Mouse (Mus musculus) erythroid progenitor cell, adult 5-6 weeks (primary cell): ENCODE results near the gene Ptdss2. TPM values are rescaled to one million over a fixed set of nuclear protein-coding genes. Genes with fewer than 3 reads are reported as not detected.

Experiments used
- ATAC-seq: replicated peaks from 2 replicates; pipeline ENCODE4 v1.8.0; 2016; ENCODE audit warnings: moderate number of reproducible peaks, mild to moderate bottlenecking, moderate TSS enrichment, inconsistent platforms; ENCODE audit not compliant: poor library complexity, low FRiP score, severe bottlenecking
- total RNA-seq, 2 experiments: library from RNA; stranded (forward) in 1 of 2; stranded (reverse) in 1 of 2; fragments of 150-400 nt in 1 of 2; fragments of 186-747, 209-891 nt in 1 of 2; gene quantifications; 2 replicates each; pipeline versions ENCODE4 v1.2.3 to v1.2.4; 2015 to 2017; ENCODE audit warnings: low replicate concordance in 2 of 2

The Ptdss2 gene
- total RNA-seq, 2 experiments from 2014 or later: 278 to 327 TPM

DNA sequence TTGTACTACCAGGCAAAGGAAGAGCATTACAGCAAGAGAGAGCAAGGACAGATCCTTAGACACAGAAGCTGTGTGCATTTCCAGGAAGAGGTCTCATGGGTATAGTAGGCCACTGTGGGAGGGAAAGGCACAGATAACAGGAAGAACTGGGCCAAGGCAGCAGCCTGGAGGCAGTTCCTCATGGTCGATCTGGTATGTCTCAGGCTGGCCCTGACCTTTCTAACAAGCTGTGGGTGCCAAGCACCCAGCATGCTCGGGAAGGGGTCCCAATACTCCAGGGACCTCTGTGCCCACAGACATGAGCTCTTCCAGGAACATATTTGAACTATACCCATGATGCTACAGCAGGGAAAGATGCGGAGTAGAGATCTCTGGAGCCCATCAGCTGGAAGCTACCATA, 82.4 kb downstream of the Ptdss2 start:
- ATAC-seq: no peak

DNA sequence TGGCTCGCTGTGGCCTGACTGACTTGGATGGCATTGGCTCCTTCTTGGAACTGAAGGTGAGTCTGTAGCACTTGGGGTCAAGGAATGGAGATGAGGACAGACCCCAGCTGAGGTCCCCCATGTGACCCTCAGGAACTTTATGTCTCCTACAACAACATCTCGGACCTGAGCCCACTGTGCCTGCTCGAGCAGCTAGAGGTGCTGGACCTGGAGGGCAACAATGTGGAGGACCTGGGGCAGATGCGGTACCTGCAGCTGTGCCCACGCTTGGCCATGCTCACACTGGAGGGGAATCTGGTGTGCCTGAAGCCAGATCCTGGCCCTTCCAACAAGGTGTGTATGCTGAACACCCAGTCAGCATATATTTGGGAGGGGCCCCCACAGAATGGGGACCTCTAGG, 83.3 kb downstream of the Ptdss2 start:
- ATAC-seq: no peak

DNA sequence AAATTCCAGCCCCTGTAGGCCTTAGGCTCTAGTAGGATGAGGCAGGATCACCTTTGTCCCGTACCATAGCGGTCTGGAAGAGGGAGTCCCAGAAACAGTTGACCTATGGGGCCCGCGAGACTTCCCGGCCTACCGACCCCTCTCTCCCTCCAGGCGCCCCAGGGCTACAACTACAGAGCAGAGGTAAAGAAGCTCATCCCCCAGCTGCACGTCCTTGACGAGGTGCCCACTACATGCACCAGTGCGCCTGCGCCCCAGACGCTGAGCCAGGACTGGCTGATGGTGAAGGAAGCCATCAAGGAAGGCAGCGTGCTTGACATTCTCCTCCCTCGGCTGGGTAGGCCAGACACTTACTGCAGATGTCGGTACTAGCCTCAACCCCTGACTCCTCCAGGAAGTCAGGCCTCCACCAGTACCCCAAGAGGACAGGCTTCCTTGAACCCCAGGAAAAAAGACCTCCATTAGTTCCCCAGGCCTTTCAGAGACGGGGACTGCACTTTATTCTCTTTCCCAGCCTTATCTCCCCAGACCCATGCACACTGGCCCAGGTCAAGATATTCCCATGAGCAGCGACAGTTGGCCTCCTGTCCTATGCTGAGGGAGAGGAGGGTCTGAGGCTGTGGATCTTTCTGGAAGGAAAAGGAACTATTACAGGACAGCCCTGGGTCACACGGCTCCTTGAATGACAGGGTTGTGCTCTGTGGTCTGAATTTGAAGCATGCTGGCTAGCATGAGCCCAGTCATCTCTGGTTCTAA, 84.2 kb downstream of the Ptdss2 start:
- ATAC-seq: no peak

Other genes with a start within 250 kb of the Ptdss2 start
- gene Psmd13, start 240.4 kb upstream of the Ptdss2 start, total RNA-seq (2015; ENCODE audit: low replicate concordance): 74.2 and 90.1 TPM in 2 replicates
- gene Psmd13, start 240.4 kb upstream of the Ptdss2 start, total RNA-seq (2017; ENCODE audit: low replicate concordance): 136 and 162 TPM in 2 replicates
- 14.4 and 16.3 TPM in 2 replicates for gene Sirt3, start 240.1 kb upstream of the Ptdss2 start, total RNA-seq (2015; ENCODE audit: low replicate concordance)
- gene Sirt3, start 240.1 kb upstream of the Ptdss2 start, total RNA-seq (2017; ENCODE audit: low replicate concordance): 6.5 and 13.5 TPM in 2 replicates
- not detected in 2 replicates for gene Cox8b, start 221.9 kb upstream of the Ptdss2 start, total RNA-seq (2015; ENCODE audit: low replicate concordance)
- gene Cox8b, start 221.9 kb upstream of the Ptdss2 start, total RNA-seq (2017; ENCODE audit: low replicate concordance): not detected in 2 replicates
- gene Nlrp6, start 201.5 kb upstream of the Ptdss2 start, total RNA-seq (2015; ENCODE audit: low replicate concordance): not detected in 2 replicates
- not detected in 2 replicates for gene Nlrp6, start 201.5 kb upstream of the Ptdss2 start, total RNA-seq (2017; ENCODE audit: low replicate concordance)
- 0.72 TPM in 1 of 2 replicates, not detected in the other for gene Pgghg, start 181.0 kb upstream of the Ptdss2 start, total RNA-seq (2015; ENCODE audit: low replicate concordance)
- 0.90 and 1.3 TPM in 2 replicates for gene Pgghg, start 181.0 kb upstream of the Ptdss2 start, total RNA-seq (2017; ENCODE audit: low replicate concordance)
- gene Ifitm5, start 172.1 kb upstream of the Ptdss2 start, total RNA-seq (2015; ENCODE audit: low replicate concordance): not detected in 2 replicates
- not detected in 2 replicates for gene Ifitm5, start 172.1 kb upstream of the Ptdss2 start, total RNA-seq (2017; ENCODE audit: low replicate concordance)
- not detected in 2 replicates for gene Gm45717, start 166.4 kb upstream of the Ptdss2 start, total RNA-seq (2015; ENCODE audit: low replicate concordance)
- not detected in 2 replicates for gene Gm45717, start 166.4 kb upstream of the Ptdss2 start, total RNA-seq (2017; ENCODE audit: low replicate concordance)
- 61.6 and 73.4 TPM in 2 replicates for gene Ifitm2, start 166.4 kb upstream of the Ptdss2 start, total RNA-seq (2015; ENCODE audit: low replicate concordance)
- 14.5 and 51.7 TPM in 2 replicates for gene Ifitm2, start 166.4 kb upstream of the Ptdss2 start, total RNA-seq (2017; ENCODE audit: low replicate concordance)
- 31.0 TPM in 1 of 2 replicates, not detected in the other for gene Ifitm1, start 155.2 kb upstream of the Ptdss2 start, total RNA-seq (2015; ENCODE audit: low replicate concordance)
- 0.90 and 20.6 TPM in 2 replicates for gene Ifitm1, start 155.2 kb upstream of the Ptdss2 start, total RNA-seq (2017; ENCODE audit: low replicate concordance)
- gene Ifitm3, start 111.6 kb upstream of the Ptdss2 start, total RNA-seq (2015; ENCODE audit: low replicate concordance): 156 and 271 TPM in 2 replicates
- 73.5 and 106 TPM in 2 replicates for gene Ifitm3, start 111.6 kb upstream of the Ptdss2 start, total RNA-seq (2017; ENCODE audit: low replicate concordance)
- 172 and 212 TPM in 2 replicates for gene Ifitm6, start 104.5 kb upstream of the Ptdss2 start, total RNA-seq (2015; ENCODE audit: low replicate concordance)
- 65.6 and 95.9 TPM in 2 replicates for gene Ifitm6, start 104.5 kb upstream of the Ptdss2 start, total RNA-seq (2017; ENCODE audit: low replicate concordance)
- gene Gm17387, start 93.3 kb upstream of the Ptdss2 start, total RNA-seq (2015; ENCODE audit: low replicate concordance): not detected in 2 replicates
- gene Gm17387, start 93.3 kb upstream of the Ptdss2 start, total RNA-seq (2017; ENCODE audit: low replicate concordance): not detected in 2 replicates
- gene B4galnt4, start 61.3 kb upstream of the Ptdss2 start, total RNA-seq (2015; ENCODE audit: low replicate concordance): not detected in 2 replicates
- gene B4galnt4, start 61.3 kb upstream of the Ptdss2 start, total RNA-seq (2017; ENCODE audit: low replicate concordance): 0.26 TPM in 1 of 2 replicates, not detected in the other
- gene Pkp3, start 44.2 kb upstream of the Ptdss2 start, total RNA-seq (2015; ENCODE audit: low replicate concordance): 4.3 TPM in 1 of 2 replicates, not detected in the other
- gene Pkp3, start 44.2 kb upstream of the Ptdss2 start, total RNA-seq (2017; ENCODE audit: low replicate concordance): 0.91 and 1.3 TPM in 2 replicates
- gene Sigirr, start 21.8 kb upstream of the Ptdss2 start, total RNA-seq (2015; ENCODE audit: low replicate concordance): 4.2 and 10.5 TPM in 2 replicates
- 1.5 TPM in 1 of 2 replicates, not detected in the other for gene Sigirr, start 21.8 kb upstream of the Ptdss2 start, total RNA-seq (2017; ENCODE audit: low replicate concordance)
- not detected in 2 replicates for gene Ano9, start 4.6 kb upstream of the Ptdss2 start, total RNA-seq (2015; ENCODE audit: low replicate concordance)
- gene Ano9, start 4.6 kb upstream of the Ptdss2 start, total RNA-seq (2017; ENCODE audit: low replicate concordance): not detected in 2 replicates
- gene Rnh1, start 50.5 kb downstream of the Ptdss2 start, total RNA-seq (2015; ENCODE audit: low replicate concordance): 9.6 and 16.2 TPM in 2 replicates
- 3.7 and 20.5 TPM in 2 replicates for gene Rnh1, start 50.5 kb downstream of the Ptdss2 start, total RNA-seq (2017; ENCODE audit: low replicate concordance)
- gene Hras, start 71.6 kb downstream of the Ptdss2 start, total RNA-seq (2015; ENCODE audit: low replicate concordance): 39.8 and 94.4 TPM in 2 replicates
- gene Hras, start 71.6 kb downstream of the Ptdss2 start, total RNA-seq (2017; ENCODE audit: low replicate concordance): 40.5 and 47.2 TPM in 2 replicates
- 8.3 and 8.8 TPM in 2 replicates for gene Lrrc56, start 71.8 kb downstream of the Ptdss2 start, total RNA-seq (2015; ENCODE audit: low replicate concordance)
- gene Lrrc56, start 71.8 kb downstream of the Ptdss2 start, total RNA-seq (2017; ENCODE audit: low replicate concordance): 3.6 and 5.8 TPM in 2 replicates
- 1.8 TPM in 1 of 2 replicates, not detected in the other for gene Lmntd2, start 91.7 kb downstream of the Ptdss2 start, total RNA-seq (2015; ENCODE audit: low replicate concordance)
- gene Lmntd2, start 91.7 kb downstream of the Ptdss2 start, total RNA-seq (2017; ENCODE audit: low replicate concordance): 2.2 TPM in 1 of 2 replicates, not detected in the other
- 33.1 and 33.9 TPM in 2 replicates for gene Rassf7, start 93.5 kb downstream of the Ptdss2 start, total RNA-seq (2015; ENCODE audit: low replicate concordance)
- 10.9 and 13.4 TPM in 2 replicates for gene Rassf7, start 93.5 kb downstream of the Ptdss2 start, total RNA-seq (2017; ENCODE audit: low replicate concordance)
- 80.1 and 114 TPM in 2 replicates for gene Phrf1, start 106.4 kb downstream of the Ptdss2 start, total RNA-seq (2015; ENCODE audit: low replicate concordance)
- 63.5 and 90.0 TPM in 2 replicates for gene Phrf1, start 106.4 kb downstream of the Ptdss2 start, total RNA-seq (2017; ENCODE audit: low replicate concordance)
- gene Irf7, start 144.1 kb downstream of the Ptdss2 start, total RNA-seq (2015; ENCODE audit: low replicate concordance): 52.8 and 81.4 TPM in 2 replicates
- 68.6 and 76.5 TPM in 2 replicates for gene Irf7, start 144.1 kb downstream of the Ptdss2 start, total RNA-seq (2017; ENCODE audit: low replicate concordance)
- gene Cdhr5, start 154.4 kb downstream of the Ptdss2 start, total RNA-seq (2015; ENCODE audit: low replicate concordance): not detected in 2 replicates
- gene Cdhr5, start 154.4 kb downstream of the Ptdss2 start, total RNA-seq (2017; ENCODE audit: low replicate concordance): not detected in 2 replicates
- not detected in 2 replicates for gene Sct, start 156.8 kb downstream of the Ptdss2 start, total RNA-seq (2015; ENCODE audit: low replicate concordance)
- gene Sct, start 156.8 kb downstream of the Ptdss2 start, total RNA-seq (2017; ENCODE audit: low replicate concordance): not detected in 2 replicates
- gene Drd4, start 169.6 kb downstream of the Ptdss2 start, total RNA-seq (2015; ENCODE audit: low replicate concordance): not detected in 2 replicates
- gene Drd4, start 169.6 kb downstream of the Ptdss2 start, total RNA-seq (2017; ENCODE audit: low replicate concordance): not detected in 2 replicates
- gene Deaf1, start 205.3 kb downstream of the Ptdss2 start, total RNA-seq (2015; ENCODE audit: low replicate concordance): 46.5 and 55.8 TPM in 2 replicates
- gene Deaf1, start 205.3 kb downstream of the Ptdss2 start, total RNA-seq (2017; ENCODE audit: low replicate concordance): 26.2 and 40.8 TPM in 2 replicates
- gene Tmem80, start 205.4 kb downstream of the Ptdss2 start, total RNA-seq (2015; ENCODE audit: low replicate concordance): 13.4 and 26.7 TPM in 2 replicates
- 8.3 and 8.6 TPM in 2 replicates for gene Tmem80, start 205.4 kb downstream of the Ptdss2 start, total RNA-seq (2017; ENCODE audit: low replicate concordance)
- not detected in 2 replicates for gene Eps8l2, start 216.5 kb downstream of the Ptdss2 start, total RNA-seq (2015; ENCODE audit: low replicate concordance)
- 1.4 TPM in 1 of 2 replicates, not detected in the other for gene Eps8l2, start 216.5 kb downstream of the Ptdss2 start, total RNA-seq (2017; ENCODE audit: low replicate concordance)